Mouse (Mus musculus) intestine, postnatal 0 days (tissue): ENCODE data around the gene B3gnt2. TPM values are rescaled to one million over a fixed set of nuclear protein-coding genes. Genes with fewer than 3 reads are reported as not detected.

Experiments used
- ATAC-seq: fragments of 200-750 bp; cut with Nextera tagmentation; 2 replicates; pipeline ENCODE4 v1.8.0; 2017; ENCODE audit warnings: mild to moderate bottlenecking, moderate TSS enrichment, moderate library complexity
- H3K27ac ChIP-seq: fragments of 300-500 bp; sonication (generic); 2 replicates; pipeline ENCODE4 v1.5.1; 2014; ENCODE audit warnings: mild to moderate bottlenecking, low read depth, low read length, moderate library complexity
- H3K27me3 ChIP-seq: fragments of 300-500 bp; sonication (generic); replicated peaks from 2 replicates; pipeline ENCODE4 v1.6.1; 2014; ENCODE audit warnings: low read length, mixed read lengths; ENCODE audit not compliant: control insufficient read depth, insufficient read depth
- H3K36me3 ChIP-seq: fragments of 300-500 bp; sonication (generic); 2 replicates; pipeline ENCODE4 v1.6.1; 2014; ENCODE audit warnings: mild to moderate bottlenecking, moderate library complexity; ENCODE audit not compliant: control insufficient read depth, insufficient read depth
- H3K4me1 ChIP-seq: fragments of 300-500 bp; sonication (generic); replicated peaks from 2 replicates; pipeline ENCODE4 v1.6.1; 2014; ENCODE audit warnings: antibody characterized with exemption, low read length, mixed read lengths; ENCODE audit not compliant: control insufficient read depth, insufficient read depth
- H3K4me2 ChIP-seq: fragments of 300-500 bp; sonication (generic); replicated peaks from 2 replicates; pipeline ENCODE4 v1.6.1; 2014; ENCODE audit warnings: low read depth, mild to moderate bottlenecking, moderate library complexity
- H3K4me3 ChIP-seq: fragments of 300-500 bp; sonication (generic); 2 replicates; pipeline ENCODE4 v1.5.1; 2014; ENCODE audit warnings: low read depth, low read length
- H3K9ac ChIP-seq: fragments of 300-500 bp; sonication (generic); 2 replicates; pipeline ENCODE4 v1.6.1; 2014; ENCODE audit warnings: mild to moderate bottlenecking, low read depth, low read length
- H3K9me3 ChIP-seq: fragments of 300-500 bp; sonication (generic); 2 replicates; pipeline ENCODE4 v1.6.1; 2016; ENCODE audit warnings: mixed run types; ENCODE audit not compliant: control insufficient read depth
- CTCF ChIP-seq: sonication (generic); IDR thresholded peaks from 2 replicates; pipeline ENCODE4 v1.5.1; 2016; ENCODE audit warnings: low read depth, mild to moderate bottlenecking, control low read depth, antibody characterized with exemption, moderate library complexity
- WGBS: fragments of 180-500 bp; shearing (Covaris S2); extraction: QIAGEN DNeasy Blood & Tissue Kit; methylation state at CpG from one replicate; pipeline ENCODE4 v1.1.7; 2014; 5-methylcytosine and 5-hydroxymethylcytosine counted together
- polyA plus RNA-seq: library from polyadenylated mRNA; unstranded; fragments of >200 nt; fragmentation: Nextera tagmentation; extraction: Ambion mirVana; gene quantifications from 2 replicates; pipeline ENCODE4 v1.2.1, GENCODE M21; 2015

B3gnt2 gene
- polyA plus RNA-seq, 1 experiment from 2014 or later: 15.1 TPM

- 93% methylated on average over 7 of the region's 7 CpGs for WGBS
- ATAC-seq: no peak
- Histone ChIP-seq H3K4me3 (no peak overlapping the region), H3K27me3 (no peaks in the 10 kb centered on the region), H3K9me3 (no peaks in the 10 kb centered on the region), H3K9ac (no peak overlapping the region), H3K4me1 (no peaks in the 10 kb centered on the region), H3K36me3 (no peaks in the 10 kb centered on the region), H3K27ac (no peak overlapping the region), H3K4me2 (no peak overlapping the region)
- TF ChIP-seq CTCF: no peak
These were observed 5.0 kb upstream of the B3gnt2 start for GRCm38 (mm10) chr11:22865635-22866246.

GRCm38 (mm10) chr11:22864305-22865060, 3.7 kb upstream of the B3gnt2 start:
- WGBS: 77% methylated on average over 8 of the region's 8 CpGs
- no peak overlapping the region for H3K9ac ChIP-seq

GRCm38 (mm10) chr11:22863581-22863980, 2.8 kb upstream of the B3gnt2 start:
- H3K36me3 ChIP-seq: no peaks in the 10 kb centered on the region
- H3K9me3 ChIP-seq: no peaks in the 10 kb centered on the region
- no peak overlapping the region for H3K9ac ChIP-seq
- no peak for TF ChIP-seq CTCF
- H3K4me2 ChIP-seq: no peak overlapping the region
- H3K27me3 ChIP-seq: no peaks in the 10 kb centered on the region
- no peaks in the 10 kb centered on the region for H3K4me1 ChIP-seq
- no peak overlapping the region for H3K4me3 ChIP-seq
- no peak for ATAC-seq
- no peak overlapping the region for H3K27ac ChIP-seq
- WGBS: 66% methylated on average over 4 of the region's 4 CpGs

More at GRCm38 (mm10) chr11:22864305-22865060, 3.7 kb upstream of the B3gnt2 start:
- no peak for TF ChIP-seq CTCF
- H3K4me1 ChIP-seq: no peaks in the 10 kb centered on the region
- no peaks in the 10 kb centered on the region for H3K36me3 ChIP-seq
- H3K27me3 ChIP-seq: no peaks in the 10 kb centered on the region
- no peak overlapping the region for H3K4me3 ChIP-seq
- no peak overlapping the region for H3K4me2 ChIP-seq
- no peaks in the 10 kb centered on the region for H3K9me3 ChIP-seq
- ATAC-seq: no peak
- H3K27ac ChIP-seq: no peak overlapping the region

GRCm38 (mm10) chr11:22861315-22861714, 554 bp upstream of the B3gnt2 start:
- Histone ChIP-seq H3K27me3 (no peaks in the 10 kb centered on the region), H3K4me2 (peak overlapping the region; percentile 80; the same call in 1 of the 2 replicates), H3K9me3 (no peaks in the 10 kb centered on the region), H3K36me3 (no peaks in the 10 kb centered on the region), H3K9ac (no peak overlapping the region), H3K4me3 (no peak overlapping the region), H3K27ac (no peak overlapping the region), H3K4me1 (no peaks in the 10 kb centered on the region)
- WGBS: 72% methylated on average over 4 of the region's 4 CpGs
- TF ChIP-seq CTCF: no peak
- ATAC-seq: no peak

DNA sequence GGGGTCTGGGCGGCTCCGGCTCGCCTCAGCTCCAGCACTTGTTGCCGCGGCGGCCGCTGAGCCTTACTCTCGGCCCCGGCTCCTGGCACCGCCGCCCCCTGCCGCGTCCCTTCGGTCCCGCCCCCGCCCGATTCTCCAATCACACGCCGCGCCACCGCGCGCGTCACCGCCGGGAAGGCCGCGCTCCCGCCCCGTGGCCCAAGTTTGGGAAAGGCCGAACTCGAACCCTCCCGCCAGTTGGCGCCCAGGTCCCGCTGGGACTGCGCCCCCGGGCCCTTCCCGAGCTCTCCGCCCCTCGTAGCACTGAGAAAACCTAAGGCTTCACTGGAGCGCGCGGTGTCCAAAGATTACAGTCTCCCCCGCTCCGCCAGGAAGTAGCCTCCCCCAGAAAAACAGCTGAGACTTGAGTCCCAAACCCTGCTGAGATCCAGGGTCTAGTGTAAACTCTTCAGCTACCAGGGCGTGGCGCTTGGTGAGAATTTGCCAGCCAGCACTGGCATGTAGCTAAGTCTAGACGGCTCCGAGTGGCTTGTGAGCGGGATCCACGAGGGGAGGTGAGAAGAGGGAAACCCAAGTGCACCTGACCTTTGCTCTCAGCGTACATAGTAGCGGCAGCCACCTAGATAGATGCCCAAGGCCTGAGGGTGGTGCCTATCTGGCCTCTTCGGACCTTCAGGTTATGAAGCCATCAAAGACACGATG, 977 bp downstream of the B3gnt2 start:
- under 1% methylated on average over 53 of the region's 55 CpGs for WGBS
- Histone ChIP-seq H3K36me3 (no peaks in the 10 kb centered on the region), H3K9ac (peak overlapping the region; percentile 87), H3K4me1 (no peaks in the 10 kb centered on the region), H3K4me3 (peak overlapping the region; percentile 79), H3K9me3 (no peaks in the 10 kb centered on the region), H3K27me3 (no peaks in the 10 kb centered on the region), H3K4me2 (peak overlapping the region; percentile 80), H3K27ac (peak overlapping the region; percentile 95)
- ATAC-seq: peak; percentile 91
- peak; percentile 51 for TF ChIP-seq CTCF

DNA sequence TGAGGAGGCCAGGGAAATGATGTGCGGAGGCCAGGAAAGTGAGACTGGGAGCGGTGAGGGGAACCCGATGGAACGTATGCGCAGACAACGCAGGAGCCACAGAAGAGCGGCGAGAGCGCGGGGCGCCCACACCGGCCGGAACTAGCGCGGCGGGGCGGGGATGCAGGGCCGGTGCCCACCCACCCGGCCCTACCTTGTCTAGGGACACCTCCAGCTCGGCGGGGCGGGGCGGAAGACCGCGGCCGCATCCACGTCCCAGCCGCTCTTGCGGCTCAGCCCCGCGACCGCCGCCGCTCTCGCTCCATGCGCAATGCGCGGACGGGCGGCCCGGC, 1.5 kb downstream of the B3gnt2 start:
- Histone ChIP-seq H3K4me1 (no peaks in the 10 kb centered on the region), H3K27ac (peak overlapping the region; percentile 95)
- WGBS: 0% methylated on average over 12 of the region's 41 CpGs

More for the DNA sequence above, 1.5 kb downstream of the B3gnt2 start:
- no peak for TF ChIP-seq CTCF
- H3K9me3 ChIP-seq: no peaks in the 10 kb centered on the region
- H3K4me2 ChIP-seq: peak overlapping the region; percentile 80
- ATAC-seq: peak; percentile 35; the same call in 1 of the 2 replicates
- peak overlapping the region; percentile 79 for H3K4me3 ChIP-seq
- no peaks in the 10 kb centered on the region for H3K27me3 ChIP-seq
- no peaks in the 10 kb centered on the region for H3K36me3 ChIP-seq
- H3K9ac ChIP-seq: peak overlapping the region; percentile 87
